Mouse (Mus musculus): Measurements from ENCODE around the gene Nr2c2ap.

DNA sequence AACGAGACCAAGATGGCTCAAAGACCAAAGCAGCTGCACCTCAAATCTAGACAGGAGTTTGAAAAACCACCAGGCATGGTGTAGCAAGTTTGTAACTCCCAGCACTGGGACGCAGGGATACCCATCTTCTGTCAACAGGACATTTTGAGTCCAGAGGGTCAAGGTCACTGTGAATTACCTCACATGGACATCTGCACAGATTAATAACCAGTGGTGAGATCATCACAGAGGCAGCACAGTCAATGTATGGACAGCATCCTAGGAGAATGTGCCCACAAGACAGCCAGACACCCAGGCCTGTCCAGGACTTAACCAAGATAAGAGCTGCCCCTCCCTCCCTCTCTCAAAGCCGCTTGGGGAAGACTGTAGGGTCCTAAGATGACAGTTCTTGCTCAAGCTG lies 39.0 kb downstream of the Nr2c2ap start:
- no peak for TF ChIP-seq CTCF (IDR thresholded peaks at IDR 0.05; ENCODE audit: low read depth)
- 0 out of 2 replicates have a peak, but pooled peaks have one; percentile 31 for TF ChIP-seq EP300 (IDR thresholded peaks at IDR 0.05; ENCODE audit: low read depth)

Data from liver, postnatal 0 days (tissue).